9 mouse cellular contexts compared by ENCODE assay signal in genomic region chr7:97977463-97977862, GRCm38 (mm10). TPM values are rescaled to one million over a fixed set of nuclear protein-coding genes. Genes with fewer than 3 reads are reported as not detected.
DNase-seq lines count a peak whose midpoint lies in the region; ATAC-seq and TF ChIP-seq lines count a peak whose summit lies in the region.
"Had no signal": no experiment of that assay in that cellular context is flagged by ENCODE, and none has a peak within 500 bp of the region (broad histone marks: within the 10 kb centered on the region; RNA-seq: fewer than 3 reads in every experiment).

No protein-coding gene starts in this region.

- TF ChIP-seq POLR2A in cortical plate, adult 2 months (IDR thresholded peaks at IDR 0.05; ENCODE audit: extremely low read depth, insufficient read depth, low read length), result no peak

- TF ChIP-seq EP300 in liver, postnatal 0 days (IDR thresholded peaks at IDR 0.05; ENCODE audit: low read depth), result no peak

- TF ChIP-seq CTCF in cortical plate, adult 2 months (IDR thresholded peaks at IDR 0.05; ENCODE audit: extremely low read depth, insufficient read depth, low read length), result peak; percentile 98
- TF ChIP-seq CTCF in liver, postnatal 0 days (IDR thresholded peaks at IDR 0.05; ENCODE audit: low read depth), result peak; percentile 80

- 32% methylated on average over 1 of the region's 1 CpGs for WGBS in liver, postnatal 0 days (ENCODE audit: insufficient replicate concordance)

- H3K9ac ChIP-seq in liver, postnatal 0 days (replicated peaks), result no peak overlapping the region

- H3K4me2 ChIP-seq in liver, postnatal 0 days (ENCODE audit: low read depth, low read length), result no peak overlapping the region

- peak; percentile 47 for DNase-seq in CD4-positive helper T cell, adult 2 months (ENCODE audit: low read depth, low spot score)
- peak; percentile 33 for DNase-seq in T-cell, adult 2 months (ENCODE audit: low spot score)
- peak; percentile 32 for DNase-seq in gastrocnemius, postnatal 14 days
- peak; percentile 48 to 58 for DNase-seq in kidney, postnatal 25 days
- DNase-seq in liver, postnatal 0 days, result peak; percentile 42
- DNase-seq in urinary bladder, postnatal 36 days (ENCODE audit: low spot score in 2 of 2), result peak; percentile 21 to 36

- intact Hi-C loops in gastrocnemius, postnatal 14 days (cut with DNase I; ENCODE audit: low total_unique reads), result no loop called here

- H3K27ac ChIP-seq in cortical plate, adult 2 months (ENCODE audit: insufficient read depth, low read length), result no peak overlapping the region
- no peak overlapping the region for H3K27ac ChIP-seq in liver, postnatal 0 days (ENCODE audit: low read depth)

- H3K4me1 ChIP-seq in cortical plate, adult 2 months (ENCODE audit: control insufficient read depth, insufficient read depth, low read length), result no peaks in the 10 kb centered on the region
- no peaks in the 10 kb centered on the region for H3K4me1 ChIP-seq in liver, postnatal 0 days (ENCODE audit: insufficient read depth)

- no peaks in the 10 kb centered on the region for H3K36me3 ChIP-seq in liver, postnatal 0 days (replicated peaks; ENCODE audit: insufficient read depth, low read length)

- H3K9me3 ChIP-seq in liver, postnatal 0 days (ENCODE audit: low read length), result no peaks in the 10 kb centered on the region

- H3K27me3 ChIP-seq in liver, postnatal 0 days (ENCODE audit: insufficient read depth, low read length), result no peaks in the 10 kb centered on the region

- ATAC-seq in liver, postnatal 0 days, result peak; percentile 54; the same call in 1 of the 2 replicates
- peak; percentile 58; the same call in 1 of the 2 replicates for ATAC-seq in neutrophil, adult 5-6 weeks (ENCODE audit: extremely low read depth, insufficient number of reproducible peaks, low FRiP score, poor library complexity, severe bottlenecking)

- no peak overlapping the region for H3K4me3 ChIP-seq in cortical plate, adult 2 months (ENCODE audit: insufficient read depth, low read length)
- H3K4me3 ChIP-seq in liver, postnatal 0 days (ENCODE audit: low read depth, low read length), result no peak overlapping the region

RNA-seq across cellular contexts. Expression of gene Gdpd4, which starts 57.7 kb away (rescaled TPM):
- 0.04 and 0.06 TPM in 2 replicates for polyA plus RNA-seq in cortical plate, adult 2 months (2012; rRNA removed)
- under 1 TPM; 0.07 to 0.08 TPM for total RNA-seq in gastrocnemius, postnatal 14 days (2021)
- not detected in 2 replicates for polyA plus RNA-seq in liver, postnatal 0 days (2015; fragmentation: Nextera tagmentation; extraction: Ambion mirVana)
- not detected in 2 replicates for total RNA-seq in neutrophil, adult 5-6 weeks (2017)
- polyA plus RNA-seq: heart, embryonic 14.5 days had no signal
